Comparison of ENCODE assay signal across 20 mouse cellular contexts in genomic region chr6:39611296-39611695, GRCm38 (mm10). TPM values are rescaled to one million over a fixed set of nuclear protein-coding genes. Genes with fewer than 3 reads are reported as not detected.
"Had no signal": no experiment of that assay in that cellular context is flagged by ENCODE, and none has a peak within 500 bp of the region (broad histone marks: within the 10 kb centered on the region; RNA-seq: fewer than 3 reads in every experiment).

No protein-coding gene starts in this region.

- H3K27me3 ChIP-seq: midbrain, embryonic 12.5 days; neural tube, embryonic 13.5 days; neural tube, embryonic 15.5 days had no signal

- H3K27ac ChIP-seq: midbrain, embryonic 10.5 days; midbrain, embryonic 12.5 days; neural tube, embryonic 13.5 days; neural tube, embryonic 15.5 days had no signal

- ATAC-seq: midbrain, embryonic 16.5 days had no signal

- H3K9me3 ChIP-seq: midbrain, embryonic 10.5 days; midbrain, embryonic 12.5 days; neural tube, embryonic 13.5 days; neural tube, embryonic 15.5 days had no signal

- DNase-seq: lung, adult 18-20 months; lung, embryonic 14.5 days; lung, postnatal 10 days; lung, postnatal 4 days; midbrain, embryonic 14.5 days; retina, postnatal 1 day; right cerebral cortex, adult 18-20 months; right cerebral cortex, postnatal 25 days; right cerebral cortex, postnatal 4 days; spleen, adult 18-20 months; thymus, adult 2 months; thymus, postnatal 25 days; thymus, postnatal 4 days had no signal

- H3K9ac ChIP-seq: lung, embryonic 14.5 days; midbrain, embryonic 12.5 days; neural tube, embryonic 13.5 days; neural tube, embryonic 15.5 days had no signal

- H3K4me1 ChIP-seq: midbrain, embryonic 10.5 days; midbrain, embryonic 12.5 days; neural tube, embryonic 13.5 days; neural tube, embryonic 15.5 days had no signal

- H3K4me2 ChIP-seq: lung, embryonic 14.5 days; midbrain, embryonic 12.5 days; neural tube, embryonic 13.5 days; neural tube, embryonic 15.5 days had no signal

- H3K4me3 ChIP-seq: midbrain, embryonic 10.5 days; midbrain, embryonic 12.5 days; myocyte; neural tube, embryonic 13.5 days; neural tube, embryonic 15.5 days had no signal

RNA-seq across cellular contexts. Expression of gene Gm42420, which starts 25.7 kb away (rescaled TPM):
- polyA plus RNA-seq: neural tube, embryonic 13.5 days; small intestine, adult 2 months had no signal
